Mouse (Mus musculus) layer of hippocampus, adult 8-10 months (tissue): Measurements from ENCODE around the gene Sfpq. TPM values are rescaled to one million over a fixed set of nuclear protein-coding genes. Genes with fewer than 3 reads are reported as not detected.

Experiments used
- total RNA-seq, 4 experiments: library from RNA; stranded (reverse); gene quantifications; 2 replicates each; pipeline ENCODE4 v1.2.4; 2022

Gene Sfpq
- total RNA-seq, 4 experiments from 2014 or later, result 208 to 316 (median 265) TPM

Other genes starting within 250 kb of the Sfpq start
- 10 to 100 TPM; 52.0 to 64.4 (median 55.9) TPM for gene Zmym4, start 53.2 kb upstream of the Sfpq start, total RNA-seq
- 10 to 100 TPM; 10.6 to 20.5 (median 14.6) TPM for gene Zmym1, start 39.8 kb downstream of the Sfpq start, total RNA-seq
- gene Zmym6, start 56.1 kb downstream of the Sfpq start, total RNA-seq, result 10 to 100 TPM; 36.7 to 50.5 (median 39.0) TPM
- 1 to 10 TPM; 3.7 to 6.2 (median 5.4) TPM for gene Tmem35b, start 102.4 kb downstream of the Sfpq start, total RNA-seq
- 100 to 1,000 TPM; 229 to 253 (median 243) TPM for gene Dlgap3, start 147.9 kb downstream of the Sfpq start, total RNA-seq
- 10 to 100 TPM; 53.6 to 54.6 (median 54.1) TPM for gene Smim12, start 222.5 kb downstream of the Sfpq start, total RNA-seq